Mouse (Mus musculus) embryonic facial prominence, embryonic 14.5 days (tissue): ENCODE measurements around the gene Col9a1. TPM values are rescaled to one million over a fixed set of nuclear protein-coding genes. Genes with fewer than 3 reads are reported as not detected.

Experiments used
- ATAC-seq: fragments of 200-750 bp; cut with Nextera tagmentation; 2 replicates; pipeline ENCODE4 v1.8.0; 2017; ENCODE audit warnings: low read depth, moderate number of reproducible peaks, moderate TSS enrichment
- DNase-seq: peaks from one replicate; pipeline ENCODE4 v3.0.0-alpha.2; 2015; ENCODE audit warnings: low spot score
- H3K27ac ChIP-seq: fragments of 300-500 bp; sonication (generic); replicated peaks from 2 replicates; pipeline ENCODE4 v1.5.1; 2014; ENCODE audit warnings: low read depth, mild to moderate bottlenecking, low read length, moderate library complexity
- H3K27me3 ChIP-seq: fragments of 300-500 bp; sonication (generic); replicated peaks from 2 replicates; pipeline ENCODE4 v1.6.1; 2014; ENCODE audit warnings: low read length; ENCODE audit not compliant: control insufficient read depth, insufficient read depth
- H3K36me3 ChIP-seq: fragments of 300-500 bp; sonication (generic); 2 replicates; pipeline ENCODE4 v1.6.1; 2014; ENCODE audit warnings: low read length, mixed read lengths; ENCODE audit not compliant: control insufficient read depth, insufficient read depth
- H3K4me1 ChIP-seq: fragments of 300-500 bp; sonication (generic); 2 replicates; pipeline ENCODE4 v1.6.1; 2014; ENCODE audit warnings: antibody characterized with exemption, low read length; ENCODE audit not compliant: control insufficient read depth, insufficient read depth
- H3K4me2 ChIP-seq: fragments of 300-500 bp; sonication (generic); 2 replicates; pipeline ENCODE4 v1.6.1; 2014; ENCODE audit warnings: low read depth, mild to moderate bottlenecking, low read length, moderate library complexity, mixed read lengths
- H3K4me3 ChIP-seq: fragments of 300-500 bp; sonication (generic); 2 replicates; pipeline ENCODE4 v1.5.1; 2014; ENCODE audit warnings: low read depth, mild to moderate bottlenecking, low read length
- H3K9ac ChIP-seq: fragments of 300-500 bp; sonication (generic); 2 replicates; pipeline ENCODE4 v1.6.1; 2014; ENCODE audit warnings: low read depth, mild to moderate bottlenecking, low read length, moderate library complexity, mixed read lengths
- H3K9me3 ChIP-seq: fragments of 300-500 bp; sonication (generic); 2 replicates; pipeline ENCODE4 v1.6.1; 2016; ENCODE audit warnings: low read length; ENCODE audit not compliant: control insufficient read depth
- WGBS: fragments of 180-500 bp; shearing (Covaris S2); extraction: QIAGEN DNeasy Blood & Tissue Kit; methylation state at CpG from one replicate; pipeline ENCODE4 v1.1.7; 2014; 5-methylcytosine and 5-hydroxymethylcytosine counted together
- polyA plus RNA-seq: library from polyadenylated mRNA; unstranded; fragments of >200 nt; fragmentation: Nextera tagmentation; extraction: Ambion mirVana; gene quantifications from 2 replicates; pipeline ENCODE4 v1.2.1, GENCODE M21; 2014

The Col9a1 gene
- polyA plus RNA-seq = 81.9 and 118 TPM in 2 replicates

GRCm38 (mm10) chr1:24177224-24177851 is at the start of gene Col9a1:
TSS of gene Col9a1 (plus strand) at chr1:24177610.
- peak within 1 kb of the TSS; percentile 39; the same call in 1 of the 2 replicates for H3K27ac ChIP-seq

GRCm38 (mm10) chr1:24127866-24128265 is 49.5 kb upstream of the Col9a1 start:
- Histone ChIP-seq H3K4me2 (no peak overlapping the region), H3K9ac (no peak overlapping the region), H3K4me1 (no peaks in the 10 kb centered on the region), H3K27ac (no peak overlapping the region), H3K27me3 (no peaks in the 10 kb centered on the region), H3K4me3 (no peak overlapping the region), H3K9me3 (no peaks in the 10 kb centered on the region), H3K36me3 (no peaks in the 10 kb centered on the region)
- DNase-seq (peak; percentile 45), ATAC-seq (peak; percentile 75; the same call in 1 of the 2 replicates)
- 62% methylated on average over 6 of the region's 6 CpGs for WGBS

More at GRCm38 (mm10) chr1:24177224-24177851, at the start of gene Col9a1:
- H3K9ac ChIP-seq = peak within 1 kb of the TSS; percentile 25; the same call in 1 of the 2 replicates
- H3K4me2 ChIP-seq = no peak within 1 kb of the TSS
- H3K9me3 ChIP-seq = no peaks in the 10 kb centered on the region
- 0 out of 2 replicates have a peak, but pooled peaks have one; percentile 55 for ATAC-seq
- H3K36me3 ChIP-seq = no peaks in the 10 kb centered on the region
- WGBS = 71% methylated on average over 6 of the region's 6 CpGs
- H3K4me1 ChIP-seq = no peaks in the 10 kb centered on the region
- DNase-seq = no peak
- peak within 1 kb of the TSS; percentile 19 for H3K4me3 ChIP-seq
- no peaks in the 10 kb centered on the region for H3K27me3 ChIP-seq

GRCm38 (mm10) chr1:24133853-24134252 is 43.6 kb upstream of the Col9a1 start:
- no peak overlapping the region for H3K9ac ChIP-seq
- DNase-seq = no peak
- H3K4me2 ChIP-seq = peak overlapping the region; percentile 23; the same call in 1 of the 2 replicates
- H3K4me3 ChIP-seq = no peak overlapping the region
- H3K36me3 ChIP-seq = no peaks in the 10 kb centered on the region
- no peaks in the 10 kb centered on the region for H3K9me3 ChIP-seq
- ATAC-seq = no peak
- WGBS = 43% methylated on average over 19 of the region's 19 CpGs
- no peaks in the 10 kb centered on the region for H3K4me1 ChIP-seq
- no peak overlapping the region for H3K27ac ChIP-seq
- no peaks in the 10 kb centered on the region for H3K27me3 ChIP-seq

DNA sequence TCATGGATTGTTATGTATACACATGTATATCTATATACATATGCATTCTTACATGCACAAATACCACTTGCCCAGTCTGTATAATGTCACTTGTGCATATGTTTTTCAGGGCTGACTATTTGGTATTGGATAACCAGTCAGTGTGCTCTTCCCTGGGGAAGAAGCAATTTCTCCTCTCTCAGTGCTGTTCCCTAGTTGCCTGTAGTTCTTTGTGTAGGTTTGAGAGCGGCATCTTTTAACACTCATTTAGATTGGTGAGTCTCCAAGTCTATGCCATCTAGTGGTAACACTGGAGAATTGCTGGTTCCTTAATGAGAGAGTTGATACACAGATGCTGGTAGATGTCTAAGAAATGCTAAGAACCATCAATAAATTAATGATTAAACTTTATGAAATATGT is 42.6 kb upstream of the Col9a1 start:
- peak; percentile 72 for DNase-seq
- H3K4me2 ChIP-seq = no peak overlapping the region
- H3K4me1 ChIP-seq = no peaks in the 10 kb centered on the region
- no peak overlapping the region for H3K9ac ChIP-seq
- H3K27ac ChIP-seq = no peak overlapping the region
- no peaks in the 10 kb centered on the region for H3K36me3 ChIP-seq
- peak; percentile 70; the same call in 1 of the 2 replicates for ATAC-seq
- H3K27me3 ChIP-seq = no peaks in the 10 kb centered on the region
- H3K9me3 ChIP-seq = no peaks in the 10 kb centered on the region
- H3K4me3 ChIP-seq = no peak overlapping the region
- 0% methylated on average over 1 of the region's 1 CpGs for WGBS

GRCm38 (mm10) chr1:24137133-24137532 is 40.3 kb upstream of the Col9a1 start:
- Histone ChIP-seq H3K4me2 (no peak overlapping the region), H3K27ac (no peak overlapping the region), H3K27me3 (no peaks in the 10 kb centered on the region), H3K9me3 (no peaks in the 10 kb centered on the region), H3K4me3 (no peak overlapping the region), H3K36me3 (no peaks in the 10 kb centered on the region), H3K4me1 (no peaks in the 10 kb centered on the region), H3K9ac (no peak overlapping the region)
- no peak for ATAC-seq
- whole genome bisulfite sequencing = 4% methylated on average over 3 of the region's 3 CpGs
- peak; percentile 14 for DNase-seq

GRCm38 (mm10) chr1:24140555-24140954 is 36.9 kb upstream of the Col9a1 start:
- no peaks in the 10 kb centered on the region for H3K36me3 ChIP-seq
- no peak overlapping the region for H3K4me2 ChIP-seq
- H3K9me3 ChIP-seq = no peaks in the 10 kb centered on the region
- DNase-seq (no peak), ATAC-seq (no peak)
- no peak overlapping the region for H3K27ac ChIP-seq
- no peak overlapping the region for H3K9ac ChIP-seq
- 78% methylated on average over 6 of the region's 6 CpGs for WGBS
- H3K4me3 ChIP-seq = no peak overlapping the region
- H3K27me3 ChIP-seq = no peaks in the 10 kb centered on the region
- H3K4me1 ChIP-seq = no peaks in the 10 kb centered on the region

DNA sequence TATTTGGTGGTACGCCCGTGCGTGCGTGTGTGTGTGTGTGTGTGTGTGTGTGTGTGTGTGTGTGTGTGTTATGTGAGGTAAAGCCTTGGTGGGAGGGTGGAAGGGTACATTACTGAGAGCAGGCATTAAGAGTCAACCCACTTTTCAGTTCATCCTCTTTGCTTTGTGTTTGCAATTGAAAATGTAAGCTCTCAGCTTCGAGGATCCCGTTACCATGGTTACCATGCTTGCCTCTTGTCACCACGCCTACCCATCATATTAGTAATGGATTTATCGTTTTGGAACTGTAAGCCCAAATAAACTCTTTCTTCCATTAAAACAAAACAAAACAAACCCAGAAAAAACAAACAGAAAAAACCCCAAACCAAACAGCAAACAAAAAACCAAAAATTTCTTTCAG is 33.9 kb upstream of the Col9a1 start:
- H3K27ac ChIP-seq = no peak overlapping the region
- H3K4me1 ChIP-seq = no peaks in the 10 kb centered on the region
- H3K4me2 ChIP-seq = no peak overlapping the region
- DNase-seq (no peak), ATAC-seq (no peak)
- no peak overlapping the region for H3K4me3 ChIP-seq
- WGBS = 78% methylated on average over 8 of the region's 8 CpGs
- H3K9me3 ChIP-seq = no peaks in the 10 kb centered on the region
- H3K9ac ChIP-seq = no peak overlapping the region
- H3K36me3 ChIP-seq = no peaks in the 10 kb centered on the region
- H3K27me3 ChIP-seq = no peaks in the 10 kb centered on the region

- H3K4me3 ChIP-seq = no peak overlapping the region
- ATAC-seq (no peak), DNase-seq (no peak)
- H3K4me1 ChIP-seq = no peaks in the 10 kb centered on the region
- no peaks in the 10 kb centered on the region for H3K27me3 ChIP-seq
- peaks cover 17% of the 10 kb centered on the region; the same call in 1 of the 2 replicates for H3K9me3 ChIP-seq
- H3K27ac ChIP-seq = no peak overlapping the region
- H3K36me3 ChIP-seq = no peaks in the 10 kb centered on the region
- H3K4me2 ChIP-seq = no peak overlapping the region
- 93% methylated on average over 5 of the region's 5 CpGs for WGBS
- H3K9ac ChIP-seq = no peak overlapping the region
Measured at GRCm38 (mm10) chr1:24157751-24158150, 19.7 kb upstream of the Col9a1 start.

DNA sequence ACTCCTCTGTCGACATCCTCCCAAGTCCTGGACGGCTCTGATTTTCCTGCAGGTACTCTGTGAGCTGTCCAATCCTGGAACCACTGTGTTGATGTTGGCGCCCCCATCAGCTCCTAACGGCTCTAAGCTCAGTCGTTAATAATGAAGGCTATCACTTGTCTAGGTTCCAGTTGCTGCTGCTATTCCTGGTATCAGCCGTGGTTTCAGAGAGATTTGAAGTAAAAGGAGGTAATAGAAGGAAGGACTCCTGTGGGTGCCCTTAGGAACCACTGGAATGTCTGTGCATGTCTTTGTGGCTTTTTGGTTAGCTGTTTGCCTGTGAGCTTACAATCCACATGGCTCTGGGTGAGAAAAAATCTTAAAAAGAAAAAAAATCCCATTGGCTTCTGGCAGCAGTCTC is 8.0 kb upstream of the Col9a1 start:
- H3K4me2 ChIP-seq = no peak overlapping the region
- 31% methylated on average over 6 of the region's 6 CpGs for WGBS
- peak; percentile 50; the same call in 1 of the 2 replicates for ATAC-seq
- no peak overlapping the region for H3K9ac ChIP-seq
- no peak overlapping the region for H3K27ac ChIP-seq
- H3K9me3 ChIP-seq = no peaks in the 10 kb centered on the region
- H3K27me3 ChIP-seq = no peaks in the 10 kb centered on the region
- H3K36me3 ChIP-seq = no peaks in the 10 kb centered on the region
- no peaks in the 10 kb centered on the region for H3K4me1 ChIP-seq
- peak; percentile 53 for DNase-seq
- no peak overlapping the region for H3K4me3 ChIP-seq
